10 mouse cellular contexts compared by ENCODE assay signal in genomic region chr2:57316055-57316454, GRCm38 (mm10).
A peak's percentile ranks its signal among the peaks of the same experiment; 100 is the strongest.
DNase-seq lines count a peak whose midpoint lies in the region; ATAC-seq and TF ChIP-seq lines count a peak whose summit lies in the region.
"Had no signal": no experiment of that assay in that cellular context is flagged by ENCODE, and none has a peak within 500 bp of the region (broad histone marks: within the 10 kb centered on the region; RNA-seq: fewer than 3 reads in every experiment).

No protein-coding gene starts in this region.

- no peaks in the 10 kb centered on the region for H3K4me1 ChIP-seq in midbrain, postnatal 0 days (ENCODE audit: insufficient read depth, low read length)
- H3K4me1 ChIP-seq in midbrain, embryonic 10.5 days, result peaks cover 9% of the 10 kb centered on the region
- H3K4me1 ChIP-seq: heart, embryonic 13.5 days had no signal

- TF ChIP-seq CTCF in midbrain, postnatal 0 days (IDR thresholded peaks at IDR 0.05), result peak; percentile 67

- ATAC-seq in midbrain, postnatal 0 days (ENCODE audit: low FRiP score), result no peak

- no peaks in the 10 kb centered on the region for H3K27me3 ChIP-seq in midbrain, postnatal 0 days (ENCODE audit: insufficient read depth, low read length)
- no peaks in the 10 kb centered on the region for H3K27me3 ChIP-seq in midbrain, embryonic 10.5 days (ENCODE audit: low read depth, poor library complexity, severe bottlenecking)
- H3K27me3 ChIP-seq: heart, embryonic 13.5 days had no signal

- H3K4me2 ChIP-seq in midbrain, postnatal 0 days (ENCODE audit: low read depth, low read length, poor library complexity, severe bottlenecking), result no peak overlapping the region
- H3K4me2 ChIP-seq: heart, embryonic 13.5 days had no signal

- no peak overlapping the region for H3K9ac ChIP-seq in midbrain, postnatal 0 days (replicated peaks; ENCODE audit: low read length, poor library complexity, severe bottlenecking)
- H3K9ac ChIP-seq: heart, embryonic 13.5 days had no signal

- peak; percentile 13 for DNase-seq in cerebellum, adult 8-10 months
- DNase-seq in cerebellum, adult 11-12 months, result no peak
- DNase-seq in midbrain, postnatal 0 days (ENCODE audit: low spot score), result peak; percentile 19
- no peak for DNase-seq in midbrain, embryonic 10.5 days (ENCODE audit: low spot score)
- peak; percentile 10 for DNase-seq in cerebellum, adult 9-11 months
- peak; percentile 49 for DNase-seq in kidney, postnatal 14 days
- peak; percentile 3 for DNase-seq in spleen, adult 12 weeks (ENCODE audit: low spot score)
- DNase-seq in right cerebral cortex, postnatal 36 days (ENCODE audit: low spot score in 2 of 2), result no peak

- H3K9me3 ChIP-seq in midbrain, postnatal 0 days (ENCODE audit: low read length), result no peaks in the 10 kb centered on the region
- no peaks in the 10 kb centered on the region for H3K9me3 ChIP-seq in midbrain, embryonic 10.5 days (replicated peaks)
- H3K9me3 ChIP-seq: heart, embryonic 13.5 days had no signal

- no peaks in the 10 kb centered on the region for H3K36me3 ChIP-seq in midbrain, postnatal 0 days (ENCODE audit: insufficient read depth, low read length)
- no peaks in the 10 kb centered on the region for H3K36me3 ChIP-seq in midbrain, embryonic 10.5 days
- H3K36me3 ChIP-seq: heart, embryonic 13.5 days had no signal

- no peak overlapping the region for H3K4me3 ChIP-seq in midbrain, postnatal 0 days (ENCODE audit: low read depth, low read length)
- H3K4me3 ChIP-seq in midbrain, embryonic 10.5 days, result no peak overlapping the region
- H3K4me3 ChIP-seq: heart, embryonic 13.5 days had no signal

- 74% methylated on average over 2 of the region's 2 CpGs for WGBS in midbrain, postnatal 0 days
- WGBS in midbrain, embryonic 10.5 days, result 63% methylated on average over 2 of the region's 2 CpGs

- no peak overlapping the region for H3K27ac ChIP-seq in midbrain, postnatal 0 days (ENCODE audit: low read depth, low read length)
- H3K27ac ChIP-seq in midbrain, embryonic 10.5 days (replicated peaks), result no peak overlapping the region
- H3K27ac ChIP-seq: heart, embryonic 13.5 days; macrophage had no signal

Comparison
In these comparisons a context has a peak if more than half of its experiments do, and no peak if none do; other contexts are left out.
1. DNase-seq: peak in cerebellum, adult 8-10 months (single experiment), midbrain, postnatal 0 days (single experiment), cerebellum, adult 9-11 months (single experiment), kidney, postnatal 14 days (single experiment) and spleen, adult 12 weeks (single experiment); none in cerebellum, adult 11-12 months (single experiment), midbrain, embryonic 10.5 days (single experiment) and right cerebral cortex, postnatal 36 days (0 of 2).